Mouse (Mus musculus): Measurements from ENCODE around the gene Ptprn2. TPM values are rescaled to one million over a fixed set of nuclear protein-coding genes. Genes with fewer than 3 reads are reported as not detected.

Ptprn2 gene
- polyA plus RNA-seq, 1 experiment: 97.8 TPM

GRCm38 (mm10) chr12:116943883-116944282, 458.4 kb downstream of the Ptprn2 start:
- no peak overlapping the region for H3K27ac ChIP-seq (ENCODE audit: insufficient read depth, low read length)
- H3K4me3 ChIP-seq (replicated peaks; ENCODE audit: insufficient read depth, low read depth, low read length): no peak overlapping the region
- H3K4me1 ChIP-seq (ENCODE audit: control insufficient read depth, insufficient read depth, low read length): peaks cover 3% of the 10 kb centered on the region; the same call in 1 of the 2 replicates
- H3K27me3 ChIP-seq (ENCODE audit: control insufficient read depth, insufficient read depth, low read length): no peaks in the 10 kb centered on the region
- WGBS: 61% methylated on average over 5 of the region's 5 CpGs
- TF ChIP-seq POLR2A (IDR thresholded peaks at IDR 0.05; ENCODE audit: borderline replicate concordance, insufficient read depth, low read length) (no peak), CTCF (IDR thresholded peaks at IDR 0.05; ENCODE audit: borderline replicate concordance, insufficient read depth, low read depth, low read length) (no peak)
- no peak for DNase-seq

DNA sequence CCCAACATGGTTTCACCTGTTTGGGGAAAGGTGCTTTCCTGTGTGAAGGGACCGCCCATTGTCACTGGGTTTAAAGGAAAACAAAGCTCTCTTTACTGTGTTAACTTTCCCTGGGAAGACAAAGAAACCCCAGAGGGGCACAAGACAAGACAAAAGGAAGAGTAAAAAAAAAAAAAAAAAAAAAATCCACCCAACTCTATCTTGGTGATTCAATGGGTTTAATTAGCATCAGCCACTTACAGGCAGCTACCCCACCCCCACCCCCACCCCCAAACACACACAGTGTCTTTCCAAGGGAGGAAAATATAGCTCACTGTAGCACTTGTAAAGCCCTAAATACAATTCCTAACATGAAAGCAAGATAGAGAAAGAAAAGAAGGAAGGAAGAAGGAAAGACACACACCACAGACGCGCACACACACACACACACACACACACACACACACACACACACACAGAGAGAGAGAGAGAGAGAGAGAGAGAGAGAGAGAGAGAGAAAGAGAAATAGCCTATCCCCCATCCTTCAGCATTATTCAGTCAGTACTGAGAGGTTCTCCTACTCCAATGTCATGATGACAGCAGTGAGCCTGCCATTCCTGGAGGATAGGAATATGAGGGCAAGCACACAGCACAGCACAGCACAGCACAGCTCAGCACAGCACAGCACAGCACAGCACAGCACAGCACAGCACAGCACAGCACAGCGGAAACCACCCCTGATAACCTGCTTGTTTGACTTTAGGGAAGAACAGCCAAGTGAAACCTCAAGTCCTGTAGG, 462.8 kb downstream of the Ptprn2 start:
- no peak overlapping the region for H3K4me3 ChIP-seq (replicated peaks; ENCODE audit: insufficient read depth, low read depth, low read length)
- DNase-seq: no peak
- 94% methylated on average over 2 of the region's 4 CpGs for WGBS
- TF ChIP-seq CTCF (IDR thresholded peaks at IDR 0.05; ENCODE audit: borderline replicate concordance, insufficient read depth, low read depth, low read length) (no peak), POLR2A (IDR thresholded peaks at IDR 0.05; ENCODE audit: borderline replicate concordance, insufficient read depth, low read length) (no peak)
- no peak overlapping the region for H3K27ac ChIP-seq (ENCODE audit: insufficient read depth, low read length)
- no peaks in the 10 kb centered on the region for H3K27me3 ChIP-seq (ENCODE audit: control insufficient read depth, insufficient read depth, low read length)
- peaks cover 3% of the 10 kb centered on the region for H3K4me1 ChIP-seq (ENCODE audit: control insufficient read depth, insufficient read depth, low read length)

DNA sequence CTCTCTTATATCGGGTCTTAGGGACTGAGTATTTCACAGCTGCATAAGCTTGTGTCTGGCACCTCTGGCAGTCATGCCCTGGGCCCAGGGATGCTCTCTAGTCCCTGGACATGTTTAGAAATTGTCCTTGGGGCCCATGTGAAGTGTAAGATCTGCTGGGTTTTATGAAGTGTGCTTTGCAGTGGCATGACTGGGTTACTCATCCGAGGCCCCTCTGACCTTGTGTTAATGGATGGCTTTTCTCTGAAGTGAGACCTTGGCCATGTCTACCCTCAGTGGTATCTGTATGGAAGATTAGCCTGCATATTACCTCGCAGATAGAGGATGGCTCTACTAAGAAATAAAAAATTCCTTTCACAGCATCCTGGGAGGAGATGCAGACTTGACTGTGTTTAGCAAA, 464.2 kb downstream of the Ptprn2 start:
- no peak overlapping the region for H3K27ac ChIP-seq (ENCODE audit: insufficient read depth, low read length)
- no peaks in the 10 kb centered on the region for H3K27me3 ChIP-seq (ENCODE audit: control insufficient read depth, insufficient read depth, low read length)
- WGBS: 86% methylated on average over 3 of the region's 3 CpGs
- no peak overlapping the region for H3K4me3 ChIP-seq (replicated peaks; ENCODE audit: insufficient read depth, low read depth, low read length)
- TF ChIP-seq CTCF (IDR thresholded peaks at IDR 0.05; ENCODE audit: borderline replicate concordance, insufficient read depth, low read depth, low read length) (no peak), POLR2A (IDR thresholded peaks at IDR 0.05; ENCODE audit: borderline replicate concordance, insufficient read depth, low read length) (no peak)
- H3K4me1 ChIP-seq (ENCODE audit: control insufficient read depth, insufficient read depth, low read length): peaks cover 3% of the 10 kb centered on the region
- DNase-seq: no peak

- 62% methylated on average over 13 of the region's 13 CpGs for WGBS
- no peak overlapping the region for H3K27ac ChIP-seq (ENCODE audit: insufficient read depth, low read length)
Observed at GRCm38 (mm10) chr12:116952452-116953205, 467.1 kb downstream of the Ptprn2 start.

GRCm38 (mm10) chr12:116959164-116959563, 473.6 kb downstream of the Ptprn2 start:
- Histone ChIP-seq H3K27me3 (ENCODE audit: control insufficient read depth, insufficient read depth, low read length) (no peaks in the 10 kb centered on the region), H3K4me3 (replicated peaks; ENCODE audit: insufficient read depth, low read depth, low read length) (no peak overlapping the region), H3K27ac (ENCODE audit: insufficient read depth, low read length) (no peak overlapping the region), H3K4me1 (ENCODE audit: control insufficient read depth, insufficient read depth, low read length) (peaks cover 11% of the 10 kb centered on the region)
- no peak for DNase-seq
- 89% methylated on average over 2 of the region's 2 CpGs for WGBS
- TF ChIP-seq POLR2A (IDR thresholded peaks at IDR 0.05; ENCODE audit: borderline replicate concordance, insufficient read depth, low read length): no peak
- no peak for TF ChIP-seq CTCF (IDR thresholded peaks at IDR 0.05; ENCODE audit: borderline replicate concordance, insufficient read depth, low read depth, low read length)

More at GRCm38 (mm10) chr12:116952452-116953205, 467.1 kb downstream of the Ptprn2 start:
- no peak overlapping the region for H3K4me3 ChIP-seq (replicated peaks; ENCODE audit: insufficient read depth, low read depth, low read length)
- no peak for TF ChIP-seq CTCF (IDR thresholded peaks at IDR 0.05; ENCODE audit: borderline replicate concordance, insufficient read depth, low read depth, low read length)
- TF ChIP-seq POLR2A (IDR thresholded peaks at IDR 0.05; ENCODE audit: borderline replicate concordance, insufficient read depth, low read length): no peak
- no peaks in the 10 kb centered on the region for H3K27me3 ChIP-seq (ENCODE audit: control insufficient read depth, insufficient read depth, low read length)
- no peaks in the 10 kb centered on the region; the same call in 1 of the 2 replicates for H3K4me1 ChIP-seq (ENCODE audit: control insufficient read depth, insufficient read depth, low read length)
- no peak for DNase-seq

DNA sequence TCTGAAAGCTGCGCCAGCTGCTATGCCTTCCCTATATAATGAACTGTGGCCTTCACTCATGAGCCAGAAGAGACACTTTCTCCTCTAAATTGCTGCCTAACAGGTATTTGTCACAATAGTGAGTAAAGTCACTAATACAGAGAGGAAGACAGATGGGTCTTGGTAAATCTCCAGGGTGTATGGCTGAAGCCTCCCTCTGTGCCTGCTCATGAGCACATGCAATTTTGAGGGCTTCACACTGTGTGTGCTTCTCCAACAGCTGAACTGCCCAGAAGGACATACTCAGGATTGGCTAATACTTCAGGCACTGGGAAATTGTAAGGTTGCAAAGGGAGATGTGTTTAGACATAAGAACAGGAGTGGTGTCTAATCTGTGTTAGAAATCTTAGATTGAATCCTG, 478.4 kb downstream of the Ptprn2 start:
- TF ChIP-seq POLR2A (IDR thresholded peaks at IDR 0.05; ENCODE audit: borderline replicate concordance, insufficient read depth, low read length) (no peak), CTCF (IDR thresholded peaks at IDR 0.05; ENCODE audit: borderline replicate concordance, insufficient read depth, low read depth, low read length) (no peak)

DNA sequence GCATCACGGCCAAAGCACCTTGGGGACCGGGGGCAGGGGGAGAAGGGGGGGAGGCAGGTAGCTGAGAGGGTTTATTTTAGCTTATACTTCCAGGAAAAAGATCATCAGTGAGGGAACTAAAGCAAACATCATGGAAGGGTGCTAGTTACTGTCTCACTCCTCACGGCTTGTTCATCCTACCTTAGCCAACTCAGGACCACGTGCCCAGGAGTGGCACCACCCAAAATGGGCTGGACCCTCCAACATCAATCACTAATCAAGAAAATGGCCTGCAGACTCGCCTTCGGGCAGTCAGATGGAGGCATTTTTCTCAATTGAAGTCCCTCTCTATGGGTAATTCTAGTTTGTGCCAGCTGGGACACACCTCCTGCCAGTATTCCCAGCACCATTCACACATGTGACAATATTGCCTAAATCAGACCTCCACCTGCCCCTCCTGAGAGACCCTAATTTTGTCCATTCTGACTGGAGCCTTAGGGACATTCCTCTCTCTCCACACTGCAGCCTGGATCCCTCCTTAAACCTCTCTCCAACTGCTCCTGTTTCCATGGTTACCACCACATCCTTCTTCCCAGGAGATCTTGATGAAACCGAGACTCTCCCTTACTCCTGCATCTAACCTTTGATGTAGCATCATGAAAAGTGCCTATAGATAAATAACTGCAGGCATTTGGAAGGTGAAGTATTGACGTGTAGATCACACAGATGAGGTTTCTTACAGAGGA, 482.9 kb downstream of the Ptprn2 start:
- TF ChIP-seq CTCF (IDR thresholded peaks at IDR 0.05; ENCODE audit: borderline replicate concordance, insufficient read depth, low read depth, low read length) (no peak), POLR2A (IDR thresholded peaks at IDR 0.05; ENCODE audit: borderline replicate concordance, insufficient read depth, low read length) (no peak)
- 78% methylated on average over 8 of the region's 8 CpGs for WGBS
- H3K4me3 ChIP-seq (replicated peaks; ENCODE audit: insufficient read depth, low read depth, low read length): no peak overlapping the region
- H3K4me1 ChIP-seq (ENCODE audit: control insufficient read depth, insufficient read depth, low read length): peaks cover 9% of the 10 kb centered on the region
- no peak overlapping the region for H3K27ac ChIP-seq (ENCODE audit: insufficient read depth, low read length)
- no peaks in the 10 kb centered on the region; the same call in 1 of the 2 replicates for H3K27me3 ChIP-seq (ENCODE audit: control insufficient read depth, insufficient read depth, low read length)
- no peak for DNase-seq

More for the DNA sequence above, 478.4 kb downstream of the Ptprn2 start:
- 90% methylated on average over 1 of the region's 1 CpGs for WGBS
- DNase-seq: peak in 1 of 2 experiments; percentile 54
- H3K4me1 ChIP-seq (ENCODE audit: control insufficient read depth, insufficient read depth, low read length): peaks cover 13% of the 10 kb centered on the region
- H3K27me3 ChIP-seq (ENCODE audit: control insufficient read depth, insufficient read depth, low read length): no peaks in the 10 kb centered on the region; the same call in 1 of the 2 replicates
- H3K4me3 ChIP-seq (replicated peaks; ENCODE audit: insufficient read depth, low read depth, low read length): no peak overlapping the region
- H3K27ac ChIP-seq (ENCODE audit: insufficient read depth, low read length): no peak overlapping the region
